Mouse (Mus musculus) inflammation-experienced regulatory T-cells, adult 16 weeks (primary cell): ENCODE data around the gene Cd300lf. TPM values are rescaled to one million over a fixed set of nuclear protein-coding genes. Genes with fewer than 3 reads are reported as not detected.

Source experiments
- polyA plus RNA-seq: library from polyadenylated mRNA; unstranded; fragments of 100-300 nt; shearing (Covaris generic); gene quantifications from one replicate; pipeline ENCODE4 v1.2.1, GENCODE M21; 2017

The Cd300lf gene
- 2.1 TPM for polyA plus RNA-seq

DNA sequence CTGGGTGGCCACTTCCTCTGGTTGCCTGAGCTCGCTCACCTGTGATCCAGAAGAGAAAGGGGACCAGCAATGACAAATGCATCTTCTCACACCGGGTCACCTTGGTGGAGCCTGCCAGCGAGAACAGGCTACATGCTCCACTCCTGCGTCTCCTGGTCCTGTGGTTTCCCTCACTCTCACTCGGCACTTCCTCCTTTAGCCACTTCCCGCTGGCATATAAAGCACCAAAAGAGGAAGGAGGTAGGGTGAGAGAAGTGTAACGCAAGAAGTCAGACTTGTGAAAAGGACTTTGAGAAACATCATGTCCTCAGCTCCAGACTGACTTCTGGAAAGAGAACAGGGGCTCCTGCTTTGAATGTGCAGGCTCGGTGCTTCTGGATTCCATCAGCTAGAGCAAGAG is at the start of gene Cd300lf:
Gene Cd300lf (minus strand): TSS at position 193 of the 400 bp plus-strand sequence.

DNA sequence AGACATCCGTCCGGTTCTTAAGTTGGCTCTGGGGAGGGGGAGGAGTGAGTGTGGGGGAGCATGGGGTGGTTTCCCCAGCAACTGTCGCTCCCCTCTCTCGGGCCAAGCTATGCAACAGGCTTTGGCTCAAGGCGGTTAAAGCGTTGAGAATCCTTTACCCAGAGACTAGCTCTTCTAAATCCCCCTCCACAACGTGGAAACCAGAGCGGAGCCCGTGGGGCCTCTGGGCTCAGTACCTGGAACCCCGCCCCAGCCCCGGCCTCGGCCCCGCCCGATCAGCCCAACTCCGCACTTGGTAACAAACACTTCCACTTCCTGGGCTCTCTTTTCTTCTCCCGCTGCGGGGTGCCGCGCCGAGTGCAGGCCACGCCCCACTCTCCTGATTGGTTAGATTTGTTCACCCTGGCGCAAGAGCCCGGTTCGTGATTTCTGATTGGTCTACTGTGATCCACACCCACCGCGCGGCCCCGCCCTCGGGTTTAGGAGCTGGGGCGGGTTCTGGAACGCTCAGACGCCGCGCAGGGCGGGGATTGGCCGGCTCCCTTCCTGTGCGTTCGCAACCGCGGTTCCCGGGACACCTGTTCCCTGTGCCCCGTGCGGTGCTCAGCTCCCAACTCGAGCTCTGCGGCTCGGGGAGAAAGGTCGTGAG is 29.2 kb upstream of the Cd300lf start, which contains the start of gene Slc9a3r1:
Gene Slc9a3r1 (plus strand): TSS at position 510 of the 649 bp plus-strand sequence.

DNA sequence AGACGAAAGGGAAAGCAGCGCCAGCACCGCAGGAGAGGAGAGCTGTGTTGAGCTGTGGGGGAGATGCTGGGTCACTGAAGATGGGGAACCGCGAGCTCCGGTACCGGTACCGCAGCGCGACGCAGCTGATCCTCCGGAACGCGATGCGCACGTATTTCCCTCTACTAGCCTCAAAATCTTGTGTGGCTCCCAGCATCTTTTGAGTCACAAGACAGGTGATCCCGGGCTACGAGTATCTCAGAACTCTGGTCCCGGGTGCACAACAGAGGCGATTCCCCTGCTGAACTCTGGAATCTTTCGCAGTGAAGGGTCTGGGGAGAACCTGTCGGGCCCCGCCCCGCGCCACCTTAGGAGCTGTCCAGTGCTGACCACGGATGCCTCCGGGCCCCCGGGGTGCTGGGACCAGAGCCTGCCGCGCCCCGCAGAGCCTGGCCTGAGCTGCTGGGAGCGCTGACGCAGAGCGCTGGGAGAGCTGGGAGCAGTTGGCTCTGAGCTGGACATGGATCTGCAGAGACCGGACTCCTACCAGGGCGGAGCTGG is 42.4 kb downstream of the Cd300lf start, which contains the start of gene Rab37:
Gene Rab37 (plus strand): TSS at position 70 of the 540 bp plus-strand sequence.

Other genes starting within 250 kb of the Cd300lf start
- 1.3 TPM for gene Cd300a, start 244.0 kb downstream of the Cd300lf start, polyA plus RNA-seq
- 0.32 TPM for gene Cd300lb, start 199.6 kb downstream of the Cd300lf start, polyA plus RNA-seq
- gene Cd300c, start 164.8 kb downstream of the Cd300lf start, polyA plus RNA-seq, result not detected
- gene Cd300ld, start 144.1 kb downstream of the Cd300lf start, polyA plus RNA-seq, result 0.79 TPM
- 1.5 TPM for gene Cd300c2, start 132.1 kb downstream of the Cd300lf start, polyA plus RNA-seq
- gene Cd300ld2, start 117.8 kb downstream of the Cd300lf start, polyA plus RNA-seq, result not detected
- not detected for gene Cd300ld4, start 107.0 kb downstream of the Cd300lf start, polyA plus RNA-seq
- gene Cd300ld5, start 96.2 kb downstream of the Cd300lf start, polyA plus RNA-seq, result not detected
- not detected for gene Cd300ld3, start 85.6 kb downstream of the Cd300lf start, polyA plus RNA-seq
- gene Cd300e, start 71.8 kb downstream of the Cd300lf start, polyA plus RNA-seq, result 1.2 TPM
- gene Rab37, start 42.6 kb downstream of the Cd300lf start, polyA plus RNA-seq, result 248 TPM
- 595 TPM for gene Slc9a3r1, start 29.3 kb upstream of the Cd300lf start, polyA plus RNA-seq
- 18.1 TPM for gene Tmem104, start 53.5 kb upstream of the Cd300lf start, polyA plus RNA-seq
- 15.8 TPM for gene Nat9, start 53.9 kb upstream of the Cd300lf start, polyA plus RNA-seq
- gene Grin2c, start 133.3 kb upstream of the Cd300lf start, polyA plus RNA-seq, result not detected
- 39.5 TPM for gene Fdxr, start 143.1 kb upstream of the Cd300lf start, polyA plus RNA-seq
- 1.1 TPM for gene Fads6, start 163.7 kb upstream of the Cd300lf start, polyA plus RNA-seq
- not detected for gene Otop2, start 173.2 kb upstream of the Cd300lf start, polyA plus RNA-seq
- not detected for gene Ush1g, start 188.0 kb upstream of the Cd300lf start, polyA plus RNA-seq
- not detected for gene Otop3, start 200.7 kb upstream of the Cd300lf start, polyA plus RNA-seq
- 8.4 TPM for gene Hid1, start 233.8 kb upstream of the Cd300lf start, polyA plus RNA-seq
- gene Cdr2l, start 247.9 kb upstream of the Cd300lf start, polyA plus RNA-seq, result not detected